Mouse (Mus musculus): ENCODE measurements at regions not wholly inside any gene's neighbourhood (a gene's known extent, or its start where the extent isn't known, plus 50 kb on each side); places are given as distances from the start of the nearest gene placed in this dataset.

- H3K36me3 ChIP-seq (ENCODE audit: insufficient read depth, low read length), result no peaks in the 10 kb centered on the region
- H3K27ac ChIP-seq (ENCODE audit: low read length), result no peak overlapping the region
- H3K4me2 ChIP-seq (replicated peaks; ENCODE audit: low read depth, low read length), result no peak overlapping the region
- 24% methylated on average over 1 of the region's 1 CpGs for WGBS
- no peak overlapping the region for H3K9ac ChIP-seq (replicated peaks; ENCODE audit: low read depth)
- TF ChIP-seq CTCF (IDR thresholded peaks at IDR 0.05), result no peak
- no peak for TF ChIP-seq EP300 (IDR thresholded peaks at IDR 0.05)
- DNase-seq (ENCODE audit: low spot score) (no peak), ATAC-seq (no peak)
- H3K9me3 ChIP-seq (ENCODE audit: low read length), result no peaks in the 10 kb centered on the region
- H3K4me3 ChIP-seq (ENCODE audit: low read depth, low read length), result no peak overlapping the region
- H3K4me1 ChIP-seq (ENCODE audit: insufficient read depth, low read depth, low read length), result no peaks in the 10 kb centered on the region
- no peaks in the 10 kb centered on the region for H3K27me3 ChIP-seq (replicated peaks; ENCODE audit: insufficient read depth, low read length)
Measured at GRCm38 (mm10) chr13:101016181-101016580, 183.0 kb upstream of the Slc30a5 start.

GRCm38 (mm10) chr13:101015435-101015834 is 182.2 kb upstream of the Slc30a5 start:
- no peak overlapping the region for H3K27ac ChIP-seq (ENCODE audit: low read length)
- 69% methylated on average over 3 of the region's 3 CpGs for WGBS
- H3K36me3 ChIP-seq (ENCODE audit: insufficient read depth, low read length), result no peaks in the 10 kb centered on the region
- TF ChIP-seq CTCF (IDR thresholded peaks at IDR 0.05), result no peak
- no peak for TF ChIP-seq EP300 (IDR thresholded peaks at IDR 0.05)
- ATAC-seq (no peak), DNase-seq (ENCODE audit: low spot score) (no peak)
- H3K4me2 ChIP-seq (replicated peaks; ENCODE audit: low read depth, low read length), result no peak overlapping the region
- no peak overlapping the region for H3K9ac ChIP-seq (replicated peaks; ENCODE audit: low read depth)
- no peaks in the 10 kb centered on the region for H3K9me3 ChIP-seq (ENCODE audit: low read length)
- H3K4me1 ChIP-seq (ENCODE audit: insufficient read depth, low read depth, low read length), result no peaks in the 10 kb centered on the region
- H3K27me3 ChIP-seq (replicated peaks; ENCODE audit: insufficient read depth, low read length), result no peaks in the 10 kb centered on the region
- H3K4me3 ChIP-seq (ENCODE audit: low read depth, low read length), result no peak overlapping the region

DNA sequence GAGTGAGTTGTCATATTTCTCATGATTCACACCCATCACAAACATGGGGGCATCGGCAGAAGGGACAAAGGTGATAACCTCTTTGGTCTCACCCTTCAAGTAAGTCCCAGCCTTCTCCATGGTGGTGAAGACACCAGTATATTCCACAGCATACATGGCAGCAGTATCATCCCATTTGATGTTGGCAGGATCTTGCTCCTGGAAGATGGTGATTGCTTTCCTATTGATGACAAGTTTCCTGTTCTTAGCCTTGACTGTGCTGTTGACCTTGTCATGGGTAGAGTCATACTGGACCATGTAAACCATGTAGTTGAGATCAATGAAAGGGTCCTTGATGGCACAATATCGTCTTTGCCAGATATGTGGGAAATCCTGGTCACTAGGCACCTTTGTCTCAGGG is 180.4 kb upstream of the Slc30a5 start:
- H3K27ac ChIP-seq (ENCODE audit: low read length), result no peak overlapping the region
- no peak overlapping the region for H3K4me3 ChIP-seq (ENCODE audit: low read depth, low read length)
- ATAC-seq, result no peak
- no peaks in the 10 kb centered on the region for H3K9me3 ChIP-seq (ENCODE audit: low read length)
- no peaks in the 10 kb centered on the region for H3K4me1 ChIP-seq (ENCODE audit: insufficient read depth, low read depth, low read length)
- H3K9ac ChIP-seq (replicated peaks; ENCODE audit: low read depth), result no peak overlapping the region
- H3K36me3 ChIP-seq (ENCODE audit: insufficient read depth, low read length), result no peaks in the 10 kb centered on the region
- TF ChIP-seq EP300 (IDR thresholded peaks at IDR 0.05) (no peak), CTCF (IDR thresholded peaks at IDR 0.05) (no peak)
- WGBS, result 89% methylated on average over 2 of the region's 2 CpGs
- H3K27me3 ChIP-seq (replicated peaks; ENCODE audit: insufficient read depth, low read length), result no peaks in the 10 kb centered on the region
- H3K4me2 ChIP-seq (replicated peaks; ENCODE audit: low read depth, low read length), result no peak overlapping the region
- DNase-seq (ENCODE audit: low spot score), result no peak

DNA sequence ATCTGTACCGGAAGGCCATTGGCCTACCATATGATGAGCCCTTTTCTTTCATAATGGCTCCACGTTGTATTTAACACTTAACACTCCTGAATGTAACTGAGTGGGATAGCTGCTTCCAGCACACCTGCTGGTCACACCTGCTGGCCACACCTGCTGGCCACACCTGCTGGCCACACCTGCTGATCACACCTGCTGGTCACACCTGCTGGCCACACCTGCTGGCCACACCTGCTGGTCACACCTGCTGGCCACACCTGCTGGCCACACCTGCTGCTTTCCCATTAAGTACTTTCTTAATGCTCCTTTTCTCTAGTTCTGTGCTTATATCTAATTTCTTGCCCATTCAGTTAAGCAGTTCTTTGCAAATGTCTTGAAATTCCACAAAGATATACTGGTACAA is 157.4 kb upstream of the Slc30a5 start:
- ATAC-seq, result no peak
- no peaks in the 10 kb centered on the region for H3K36me3 ChIP-seq (ENCODE audit: insufficient read depth, low read length)
- H3K4me2 ChIP-seq (replicated peaks; ENCODE audit: low read depth, low read length), result no peak overlapping the region
- no peak overlapping the region for H3K27ac ChIP-seq (ENCODE audit: low read length)
- no peak for DNase-seq (ENCODE audit: low spot score)
- 81% methylated on average over 2 of the region's 2 CpGs for WGBS
- no peak overlapping the region for H3K9ac ChIP-seq (replicated peaks; ENCODE audit: low read depth)
- TF ChIP-seq CTCF (IDR thresholded peaks at IDR 0.05), result no peak
- TF ChIP-seq EP300 (IDR thresholded peaks at IDR 0.05), result no peak
- no peaks in the 10 kb centered on the region for H3K9me3 ChIP-seq (ENCODE audit: low read length)
- no peaks in the 10 kb centered on the region for H3K27me3 ChIP-seq (replicated peaks; ENCODE audit: insufficient read depth, low read length)
- H3K4me1 ChIP-seq (ENCODE audit: insufficient read depth, low read depth, low read length), result no peaks in the 10 kb centered on the region
- no peak overlapping the region for H3K4me3 ChIP-seq (ENCODE audit: low read depth, low read length)

DNA sequence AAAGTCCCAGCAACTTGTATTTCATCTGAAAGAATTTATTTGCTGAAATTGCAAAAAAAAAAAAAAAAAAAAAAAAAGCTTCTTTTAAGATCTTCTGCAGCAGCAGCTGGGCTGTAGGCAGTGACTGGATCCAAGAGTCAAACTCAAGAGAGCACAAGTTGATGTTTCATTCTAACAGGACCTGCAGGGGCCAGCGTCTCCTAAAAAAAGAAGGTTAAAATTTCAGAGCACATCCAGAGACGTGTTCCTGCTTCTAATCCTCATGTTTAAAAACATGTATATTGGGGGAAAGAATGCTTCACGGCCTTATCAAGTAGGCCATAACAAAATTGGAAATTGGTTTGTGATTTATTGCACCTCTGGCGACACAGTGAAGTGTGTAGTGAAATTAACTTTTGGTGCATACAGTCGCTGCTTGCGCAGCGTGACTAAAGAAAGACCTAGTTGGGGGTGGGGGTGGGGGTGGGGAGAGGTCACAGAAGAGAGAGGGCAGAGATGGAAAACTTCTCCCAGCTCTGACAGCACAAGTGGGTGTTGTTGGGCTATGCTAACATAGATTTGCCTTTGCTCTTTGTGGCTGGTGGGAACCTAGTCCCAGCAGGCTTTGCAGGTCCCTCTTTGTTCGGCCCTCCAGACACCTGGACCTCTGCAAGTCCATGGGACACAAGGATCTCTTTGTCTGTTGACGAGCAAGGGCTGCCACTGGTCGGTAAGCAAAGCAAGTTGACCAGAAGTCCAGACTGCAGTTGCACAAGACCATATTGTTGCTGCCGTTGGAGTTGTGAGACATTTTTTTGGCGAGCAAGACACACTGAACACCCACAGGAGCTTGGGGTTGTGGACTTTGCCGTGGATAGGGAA is 155.7 kb upstream of the Slc30a5 start:
- H3K9me3 ChIP-seq (ENCODE audit: low read length), result no peaks in the 10 kb centered on the region
- peak; percentile 53 for DNase-seq (ENCODE audit: low spot score)
- 37% methylated on average over 13 of the region's 13 CpGs for WGBS

GRCm38 (mm10) chr13:100988116-100988515 is 154.9 kb upstream of the Slc30a5 start:
- no peak overlapping the region for H3K4me3 ChIP-seq (ENCODE audit: low read depth, low read length)
- no peak overlapping the region for H3K9ac ChIP-seq (replicated peaks; ENCODE audit: low read depth)
- H3K27ac ChIP-seq (ENCODE audit: low read length), result no peak overlapping the region
- WGBS, result 93% methylated on average over 5 of the region's 5 CpGs
- no peak for ATAC-seq
- no peaks in the 10 kb centered on the region for H3K4me1 ChIP-seq (ENCODE audit: insufficient read depth, low read depth, low read length)
- H3K4me2 ChIP-seq (replicated peaks; ENCODE audit: low read depth, low read length), result no peak overlapping the region
- no peak for DNase-seq (ENCODE audit: low spot score)
- H3K27me3 ChIP-seq (replicated peaks; ENCODE audit: insufficient read depth, low read length), result no peaks in the 10 kb centered on the region
- TF ChIP-seq EP300 (IDR thresholded peaks at IDR 0.05) (no peak), CTCF (IDR thresholded peaks at IDR 0.05) (no peak)
- H3K36me3 ChIP-seq (ENCODE audit: insufficient read depth, low read length), result no peaks in the 10 kb centered on the region
- no peaks in the 10 kb centered on the region for H3K9me3 ChIP-seq (ENCODE audit: low read length)

More for the DNA sequence above, 155.7 kb upstream of the Slc30a5 start:
- H3K9ac ChIP-seq (replicated peaks; ENCODE audit: low read depth), result no peak overlapping the region
- no peaks in the 10 kb centered on the region for H3K36me3 ChIP-seq (ENCODE audit: insufficient read depth, low read length)
- no peak overlapping the region for H3K4me3 ChIP-seq (ENCODE audit: low read depth, low read length)
- peak; percentile 38 for ATAC-seq
- H3K27me3 ChIP-seq (replicated peaks; ENCODE audit: insufficient read depth, low read length), result no peaks in the 10 kb centered on the region
- no peak overlapping the region for H3K4me2 ChIP-seq (replicated peaks; ENCODE audit: low read depth, low read length)
- no peak for TF ChIP-seq EP300 (IDR thresholded peaks at IDR 0.05)
- no peak for TF ChIP-seq CTCF (IDR thresholded peaks at IDR 0.05)
- H3K27ac ChIP-seq (ENCODE audit: low read length), result no peak overlapping the region
- no peaks in the 10 kb centered on the region for H3K4me1 ChIP-seq (ENCODE audit: insufficient read depth, low read depth, low read length)
